In the genomic region with DNA sequence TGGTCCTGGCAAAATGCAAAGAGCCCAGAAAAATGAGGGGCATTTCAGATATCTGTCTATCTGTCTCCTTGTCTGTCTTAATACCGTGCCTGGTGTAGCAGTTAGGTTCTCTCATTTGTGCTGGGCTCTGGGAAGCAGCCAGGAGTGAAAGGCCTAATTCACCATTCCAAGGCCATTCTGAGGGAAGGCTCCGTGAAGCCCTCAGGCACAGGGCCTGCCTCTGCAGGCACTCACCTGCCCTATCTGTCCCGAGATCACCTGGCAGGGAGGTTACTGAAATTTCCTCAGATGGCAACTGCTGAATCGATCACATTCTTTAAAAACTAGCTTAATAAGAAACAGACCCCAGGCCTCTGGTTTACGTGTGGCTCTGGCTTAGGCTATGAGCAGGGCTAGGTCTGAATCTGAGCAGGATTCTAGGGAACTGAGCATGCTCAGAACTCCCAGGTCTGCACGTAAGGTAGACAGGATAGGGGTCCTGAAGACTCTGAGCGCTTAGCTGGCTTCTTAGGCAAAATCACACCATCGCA, we compare ENCODE assay signal across 26 mouse cellular contexts. TPM values are rescaled to one million over a fixed set of nuclear protein-coding genes. Genes with fewer than 3 reads are reported as not detected.
DNase-seq lines count a peak whose midpoint lies in the region; TF ChIP-seq lines count a peak whose summit lies in the region.
"Had no signal": no experiment of that assay in that cellular context is flagged by ENCODE, and none has a peak within 500 bp of the region (broad histone marks: within the 10 kb centered on the region; RNA-seq: fewer than 3 reads in every experiment).

No protein-coding gene starts in this region.

- H3K9me3 ChIP-seq in limb, embryonic 10.5 days (replicated peaks), result no peaks in the 10 kb centered on the region
- H3K9me3 ChIP-seq: heart, embryonic 13.5 days; hindbrain, embryonic 13.5 days; intestine, embryonic 15.5 days; neural tube, embryonic 13.5 days had no signal

- peak; percentile 31 for DNase-seq in kidney, adult 2 months
- no peak for DNase-seq in kidney, adult 18-20 months
- DNase-seq in urinary bladder, postnatal 14 days (ENCODE audit: low spot score), result peak; percentile 27
- no peak for DNase-seq in urinary bladder, postnatal 4 days (ENCODE audit: low spot score in 2 of 2)
- no peak for DNase-seq in limb, embryonic 10.5 days (ENCODE audit: low spot score)
- no peak for DNase-seq in frontal cortex, postnatal 36 days (ENCODE audit: low spot score in 2 of 2)
- no peak for DNase-seq in gastrocnemius, postnatal 36 days
- DNase-seq: adrenal gland, adult 8-10 months; cerebellum, adult 11 months; cerebellum, postnatal 10 days; heart, adult 11 months; liver; lung, adult 18-20 months; lung, postnatal 14 days; midbrain, embryonic 14.5 days; thymus, adult 18-20 months; thymus, postnatal 4 days had no signal

- no peaks in the 10 kb centered on the region for H3K27me3 ChIP-seq in kidney, adult 2 months (replicated peaks; ENCODE audit: control insufficient read depth, insufficient read depth, low read length)
- H3K27me3 ChIP-seq in limb, embryonic 10.5 days (ENCODE audit: low read depth, poor library complexity, severe bottlenecking), result no peaks in the 10 kb centered on the region
- H3K27me3 ChIP-seq: heart, embryonic 13.5 days; hindbrain, embryonic 13.5 days; intestine, embryonic 15.5 days; neural tube, embryonic 13.5 days had no signal

- H3K4me3 ChIP-seq in kidney, adult 2 months (ENCODE audit: insufficient read depth, low read depth, low read length), result no peak overlapping the region
- no peak overlapping the region for H3K4me3 ChIP-seq in limb, embryonic 10.5 days
- H3K4me3 ChIP-seq: heart, embryonic 13.5 days; hindbrain, embryonic 13.5 days; intestine, embryonic 15.5 days; neural tube, embryonic 13.5 days had no signal

- peaks cover 4% of the 10 kb centered on the region; the same call in 1 of the 2 replicates for H3K4me1 ChIP-seq in kidney, adult 2 months (ENCODE audit: control insufficient read depth, insufficient read depth, low read length)
- H3K4me1 ChIP-seq in limb, embryonic 10.5 days, result peaks cover 27% of the 10 kb centered on the region
- H3K4me1 ChIP-seq: hindbrain, embryonic 13.5 days; neural tube, embryonic 13.5 days had no signal

- TF ChIP-seq POLR2A in kidney, adult 2 months (IDR thresholded peaks at IDR 0.05; ENCODE audit: low read depth, low read length), result no peak

- TF ChIP-seq CTCF in kidney, adult 2 months (conservative IDR thresholded peaks at IDR 0.05; ENCODE audit: insufficient read depth, insufficient read length, low read depth, low read length), result no peak

- intact Hi-C loops in gastrocnemius, postnatal 36 days (cut with DNase I), result loop anchor here (2.0 kb wide), 1 partner anchor 319 kb away; no protein-coding TSS in a partner anchor

- H3K27ac ChIP-seq in kidney, adult 2 months (ENCODE audit: insufficient read depth, low read depth, low read length), result no peak overlapping the region
- H3K27ac ChIP-seq in limb, embryonic 10.5 days, result peak overlapping the region; percentile 26; the same call in 1 of the 2 replicates
- H3K27ac ChIP-seq: heart, embryonic 13.5 days; hindbrain, embryonic 13.5 days; intestine, embryonic 15.5 days; neural tube, embryonic 13.5 days had no signal

- no peaks in the 10 kb centered on the region for H3K36me3 ChIP-seq in kidney, adult 2 months (ENCODE audit: control insufficient read depth, insufficient read depth, low read length)
- H3K36me3 ChIP-seq in limb, embryonic 10.5 days, result 0 out of 2 replicates have a peak, but pooled peaks cover 3% of the 10 kb centered on the region
- H3K36me3 ChIP-seq: intestine, embryonic 15.5 days had no signal

- WGBS in kidney, adult 2 months, result 73% methylated on average over 8 of the region's 8 CpGs
- 63% methylated on average over 8 of the region's 8 CpGs for WGBS in limb, embryonic 10.5 days

RNA-seq across cellular contexts. Expression of a gene that starts 11.1 kb away (rescaled TPM):
- 0.08 and 0.13 TPM in 2 replicates for polyA plus RNA-seq in kidney, adult 2 months (2012; rRNA removed)
- 0.16 TPM in 2 replicates for polyA plus RNA-seq in limb, embryonic 10.5 days (2016; fragmentation: Nextera tagmentation; extraction: Ambion mirVana)
- total RNA-seq in gastrocnemius, postnatal 36 days (2021), result not detected
- total RNA-seq: heart, postnatal 25 days; layer of hippocampus, postnatal 25 days; left cerebral cortex, postnatal 10 days; megakaryocyte, adult 5-6 weeks had no signal
- polyA plus RNA-seq: forebrain, embryonic 14.5 days had no signal

Comparison
In these comparisons a context has a peak if more than half of its experiments do, and no peak if none do; other contexts are left out.
1. DNase-seq: peak in kidney, adult 2 months (single experiment) and urinary bladder, postnatal 14 days (single experiment); none in kidney, adult 18-20 months (single experiment), urinary bladder, postnatal 4 days (0 of 2), limb, embryonic 10.5 days (single experiment), frontal cortex, postnatal 36 days (0 of 2) and gastrocnemius, postnatal 36 days (0 of 2).